Mouse (Mus musculus) embryonic facial prominence, embryonic 12.5 days (tissue): ENCODE results near the gene Il22. TPM values are rescaled to one million over a fixed set of nuclear protein-coding genes. Genes with fewer than 3 reads are reported as not detected.
"Not testable (repeated sequence)": the region's sequence is repeated elsewhere in the genome, so short reads cannot be mapped to it uniquely, and the experiment has no call there.

Experiments used
- ATAC-seq: fragments of 200-750 bp; cut with Nextera tagmentation; 2 replicates; pipeline ENCODE4 v1.8.0; 2017; ENCODE audit not compliant: insufficient number of reproducible peaks, insufficient read depth, low FRiP score, low TSS enrichment
- H3K27ac ChIP-seq: fragments of 300-500 bp; sonication (generic); 2 replicates; pipeline ENCODE4 v1.5.1; 2016; ENCODE audit warnings: mild to moderate bottlenecking
- H3K27me3 ChIP-seq: fragments of 300-500 bp; sonication (generic); 2 replicates; pipeline ENCODE4 v1.6.1; 2016; ENCODE audit warnings: mild to moderate bottlenecking, moderate library complexity
- H3K36me3 ChIP-seq: fragments of 300-500 bp; sonication (generic); 2 replicates; pipeline ENCODE4 v1.6.1; 2016; ENCODE audit warnings: mild to moderate bottlenecking
- H3K4me1 ChIP-seq: fragments of 300-500 bp; sonication (generic); 2 replicates; pipeline ENCODE4 v1.6.1; 2016
- H3K4me2 ChIP-seq: fragments of 300-500 bp; sonication (generic); replicated peaks from 2 replicates; pipeline ENCODE4 v1.6.1; 2016; ENCODE audit warnings: mild to moderate bottlenecking, moderate library complexity
- H3K4me3 ChIP-seq: fragments of 300-500 bp; sonication (generic); 2 replicates; pipeline ENCODE4 v1.5.1; 2016; ENCODE audit warnings: mild to moderate bottlenecking
- H3K9ac ChIP-seq: fragments of 300-500 bp; sonication (generic); 2 replicates; pipeline ENCODE4 v1.6.1; 2016; ENCODE audit warnings: mild to moderate bottlenecking, moderate library complexity
- H3K9me3 ChIP-seq: fragments of 300-500 bp; sonication (generic); 2 replicates; pipeline ENCODE4 v1.6.1; 2016; ENCODE audit warnings: mild to moderate bottlenecking, moderate library complexity
- WGBS: fragments of 180-500 bp; shearing (Covaris S2); methylation state at CpG from one replicate; pipeline ENCODE4 v1.1.7; 2016; 5-methylcytosine and 5-hydroxymethylcytosine counted together
- polyA plus RNA-seq: library from polyadenylated mRNA; unstranded; fragments of >200 nt; fragmentation: Nextera tagmentation; extraction: Ambion mirVana; gene quantifications from 2 replicates; pipeline ENCODE4 v1.2.1, GENCODE M21; 2016

Il22 gene
- polyA plus RNA-seq, 1 experiment from 2014 or later = not detected

- H3K36me3 ChIP-seq, H3K27me3 ChIP-seq, ATAC-seq, H3K9me3 ChIP-seq, H3K4me3 ChIP-seq, H3K4me1 ChIP-seq, H3K9ac ChIP-seq, H3K27ac ChIP-seq, H3K4me2 ChIP-seq: not testable (repeated sequence)
- no CpG with 5 or more reads among the region's 13 CpGs for WGBS
Measured at GRCm38 (mm10) chr10:118240680-118241079, 35.9 kb downstream of the Il22 start, which contains the start of gene Gm32717. Gene Gm32717 (minus strand): TSS chr10:118240780.

GRCm38 (mm10) chr10:118249006-118249595, 44.4 kb downstream of the Il22 start:
- WGBS = 89% methylated on average over 11 of the region's 11 CpGs
- ATAC-seq = not testable (repeated sequence)

GRCm38 (mm10) chr10:118250852-118251295, 46.1 kb downstream of the Il22 start:
- no peaks in the 10 kb centered on the region for H3K36me3 ChIP-seq
- H3K4me3 ChIP-seq = no peak overlapping the region
- no peak overlapping the region for H3K4me2 ChIP-seq
- no peaks in the 10 kb centered on the region for H3K27me3 ChIP-seq
- no peak overlapping the region for H3K9ac ChIP-seq
- ATAC-seq = 0 out of 2 replicates have a peak, but pooled peaks have one; percentile 67
- H3K27ac ChIP-seq = no peak overlapping the region
- H3K4me1 ChIP-seq = no peaks in the 10 kb centered on the region
- no peaks in the 10 kb centered on the region for H3K9me3 ChIP-seq
- WGBS = 46% methylated on average over 10 of the region's 10 CpGs

More at GRCm38 (mm10) chr10:118249006-118249595, 44.4 kb downstream of the Il22 start:
- not testable (repeated sequence) for H3K4me1 ChIP-seq, H3K27me3 ChIP-seq, H3K9me3 ChIP-seq, H3K4me3 ChIP-seq, H3K36me3 ChIP-seq, H3K9ac ChIP-seq, H3K4me2 ChIP-seq, H3K27ac ChIP-seq

GRCm38 (mm10) chr10:118258388-118258787, 53.6 kb downstream of the Il22 start, which contains the start of gene Gm32802:
Gene Gm32802 (plus strand): TSS chr10:118258688.
- H3K9ac ChIP-seq, H3K27me3 ChIP-seq, ATAC-seq, H3K4me1 ChIP-seq, H3K27ac ChIP-seq, H3K4me3 ChIP-seq, H3K36me3 ChIP-seq, H3K4me2 ChIP-seq, H3K9me3 ChIP-seq: not testable (repeated sequence)
- WGBS = no CpG with 5 or more reads among the region's 13 CpGs

Other genes with a start within 250 kb of the Il22 start
- 47.2 and 48.7 TPM in 2 replicates for gene Mdm1, start 63.1 kb upstream of the Il22 start, polyA plus RNA-seq
- 0.09 TPM in 1 of 2 replicates, not detected in the other for gene Gm32717, start 35.8 kb downstream of the Il22 start, polyA plus RNA-seq
- gene Gm32802, start 53.7 kb downstream of the Il22 start, polyA plus RNA-seq = 0.09 TPM in 1 of 2 replicates, not detected in the other
- not detected in 2 replicates for gene Iltifb, start 90.1 kb downstream of the Il22 start, polyA plus RNA-seq
- 0.06 TPM in 1 of 2 replicates, not detected in the other for gene Gm9040, start 122.0 kb downstream of the Il22 start, polyA plus RNA-seq
- 0.06 TPM in 1 of 2 replicates, not detected in the other for gene Gm9044, start 127.5 kb downstream of the Il22 start, polyA plus RNA-seq
- gene Gm9045, start 132.9 kb downstream of the Il22 start, polyA plus RNA-seq = not detected in 2 replicates
- not detected in 2 replicates for gene Gm9046, start 138.3 kb downstream of the Il22 start, polyA plus RNA-seq
- gene Gm9048, start 143.7 kb downstream of the Il22 start, polyA plus RNA-seq = 0.13 TPM in 1 of 2 replicates, not detected in the other
- not detected in 2 replicates for gene Gm9049, start 149.2 kb downstream of the Il22 start, polyA plus RNA-seq
- not detected in 2 replicates for gene Ifng, start 236.1 kb downstream of the Il22 start, polyA plus RNA-seq